Mouse (Mus musculus) liver, embryonic 16.5 days (tissue): ENCODE measurements at regions not wholly inside any gene's neighbourhood (a gene's known extent, or its start where the extent isn't known, plus 50 kb on each side); places are given as distances from the start of the nearest gene placed in this dataset.

Source experiments
- ATAC-seq: fragments of 200-750 bp; cut with Nextera tagmentation; 2 replicates; pipeline ENCODE4 v1.8.0; 2017; ENCODE audit warnings: low read depth, mild to moderate bottlenecking, moderate number of reproducible peaks, moderate library complexity
- H3K27ac ChIP-seq: fragments of 300-500 bp; sonication (generic); 2 replicates; pipeline ENCODE4 v1.5.1; 2014; ENCODE audit warnings: mild to moderate bottlenecking, low read length
- H3K27me3 ChIP-seq: fragments of 300-500 bp; sonication (generic); 2 replicates; pipeline ENCODE4 v1.6.1; 2014; ENCODE audit warnings: low read depth, low read length, mixed read lengths; ENCODE audit not compliant: control insufficient read depth, insufficient read depth
- H3K36me3 ChIP-seq: fragments of 300-500 bp; sonication (generic); 2 replicates; pipeline ENCODE4 v1.6.1; 2014; ENCODE audit warnings: mild to moderate bottlenecking; ENCODE audit not compliant: control insufficient read depth, insufficient read depth
- H3K4me1 ChIP-seq: fragments of 300-500 bp; sonication (generic); 2 replicates; pipeline ENCODE4 v1.6.1; 2014; ENCODE audit warnings: low read depth, low read length, mixed read lengths; ENCODE audit not compliant: control insufficient read depth
- H3K4me2 ChIP-seq: fragments of 300-500 bp; sonication (generic); 2 replicates; pipeline ENCODE4 v1.6.1; 2014; ENCODE audit warnings: low read depth, low read length, mixed read lengths
- H3K4me3 ChIP-seq: fragments of 300-500 bp; sonication (generic); 2 replicates; pipeline ENCODE4 v1.5.1; 2014; ENCODE audit warnings: low read depth, mild to moderate bottlenecking, low read length
- H3K9ac ChIP-seq: fragments of 300-500 bp; sonication (generic); 2 replicates; pipeline ENCODE4 v1.6.1; 2014; ENCODE audit warnings: low read depth, low read length
- H3K9me3 ChIP-seq: fragments of 300-500 bp; sonication (generic); replicated peaks from 2 replicates; pipeline ENCODE4 v1.6.1; 2016; ENCODE audit warnings: low read length; ENCODE audit not compliant: control insufficient read depth
- WGBS: fragments of 180-500 bp; shearing (Covaris S2); extraction: QIAGEN DNeasy Blood & Tissue Kit; methylation state at CpG from one replicate; pipeline ENCODE4 v1.1.7; 2014; ENCODE audit not compliant: insufficient replicate concordance; 5-methylcytosine and 5-hydroxymethylcytosine counted together

DNA sequence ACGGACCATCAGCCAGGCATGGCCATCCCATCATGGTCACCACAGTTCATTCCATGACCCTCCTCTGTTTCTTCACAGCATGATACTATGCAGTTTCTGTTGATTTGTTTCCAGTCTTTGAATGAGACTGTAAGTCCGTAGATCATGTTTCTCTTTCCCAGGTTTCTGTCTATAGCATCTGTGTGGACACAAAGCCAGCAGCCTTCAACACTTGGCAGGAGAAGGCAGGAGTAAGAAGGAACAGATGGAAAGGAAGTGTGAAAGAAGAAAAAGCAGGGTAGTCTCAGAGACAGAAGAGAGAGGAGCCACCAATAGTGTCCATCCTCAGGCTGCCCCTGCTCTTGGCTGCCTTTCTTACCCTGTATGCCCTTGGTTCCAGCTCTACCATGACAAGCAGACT is 136.6 kb downstream of the Sp3 start:
- Histone ChIP-seq H3K27ac (no peak overlapping the region), H3K4me2 (no peak overlapping the region), H3K9me3 (no peaks in the 10 kb centered on the region), H3K4me1 (no peaks in the 10 kb centered on the region), H3K4me3 (no peak overlapping the region), H3K9ac (no peak overlapping the region), H3K27me3 (no peaks in the 10 kb centered on the region), H3K36me3 (no peaks in the 10 kb centered on the region)
- no peak for ATAC-seq
- WGBS: 73% methylated on average over 2 of the region's 2 CpGs

DNA sequence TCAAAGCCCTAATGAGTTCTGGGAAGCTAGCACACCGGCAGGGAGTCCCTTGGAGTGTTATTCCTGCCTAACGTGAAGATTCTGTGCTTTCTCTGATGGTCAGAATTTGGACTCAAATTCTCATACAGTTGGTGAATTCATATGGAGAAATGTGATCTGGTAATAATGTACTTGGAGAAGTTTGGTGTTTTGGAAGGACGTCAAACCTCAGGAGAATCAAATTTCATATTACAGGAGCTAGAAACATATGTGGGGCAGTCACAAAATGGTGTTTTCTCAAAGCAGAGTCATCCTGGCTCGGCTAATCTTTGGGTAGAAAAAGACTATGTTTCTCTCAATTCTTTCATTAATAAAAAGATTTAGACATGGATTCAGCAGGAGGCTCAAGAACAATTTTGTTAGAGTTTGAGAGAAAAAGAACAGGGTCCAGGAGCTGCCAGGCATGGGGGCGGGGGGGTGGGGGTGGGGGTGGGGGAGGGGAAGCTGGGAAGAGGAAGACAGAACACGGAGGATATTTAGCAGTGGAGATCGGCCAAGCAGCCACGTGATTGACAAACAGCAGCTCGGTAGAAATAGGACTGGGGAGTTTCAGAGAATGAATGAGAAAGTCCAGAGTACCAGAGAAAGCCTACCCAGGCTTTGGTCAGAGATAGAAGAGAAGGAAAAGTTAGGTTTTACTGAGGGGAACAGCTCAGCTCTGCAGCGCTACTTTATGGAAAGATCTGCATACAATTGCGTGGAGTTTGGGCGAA is 130.6 kb downstream of the Sp3 start:
- WGBS: 34% methylated on average over 12 of the region's 12 CpGs
- no peak overlapping the region for H3K4me2 ChIP-seq

DNA sequence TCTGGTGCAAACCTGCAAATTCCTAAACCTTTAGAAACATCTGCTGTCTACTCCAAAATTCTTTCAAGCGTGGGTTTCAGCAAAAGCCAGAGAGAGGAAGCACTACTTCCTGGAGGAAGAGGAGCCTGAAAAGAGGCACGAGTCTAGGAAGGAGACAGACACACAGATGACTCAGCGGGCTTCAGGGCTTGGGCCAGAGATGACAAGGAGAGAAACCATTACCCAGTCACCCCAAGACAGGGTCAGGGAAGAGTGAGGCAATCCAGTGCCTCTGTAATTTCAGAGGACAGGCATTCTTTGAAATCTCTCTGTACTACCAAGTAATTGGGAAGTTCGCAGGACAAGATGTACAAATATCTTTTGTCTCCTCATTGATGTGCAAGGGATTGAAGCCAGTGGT is 127.7 kb downstream of the Sp3 start:
- no peaks in the 10 kb centered on the region for H3K27me3 ChIP-seq
- 31% methylated on average over 4 of the region's 4 CpGs for WGBS
- H3K4me3 ChIP-seq: no peak overlapping the region
- H3K9me3 ChIP-seq: no peaks in the 10 kb centered on the region
- no peak overlapping the region for H3K27ac ChIP-seq
- no peak overlapping the region for H3K4me2 ChIP-seq
- no peak overlapping the region for H3K9ac ChIP-seq
- no peaks in the 10 kb centered on the region for H3K36me3 ChIP-seq
- no peak for ATAC-seq
- H3K4me1 ChIP-seq: no peaks in the 10 kb centered on the region; the same call in 1 of the 2 replicates

More for the DNA sequence above, 130.6 kb downstream of the Sp3 start:
- Histone ChIP-seq H3K27ac (no peak overlapping the region), H3K4me3 (no peak overlapping the region), H3K9ac (no peak overlapping the region), H3K4me1 (no peaks in the 10 kb centered on the region; the same call in 1 of the 2 replicates), H3K9me3 (no peaks in the 10 kb centered on the region), H3K36me3 (no peaks in the 10 kb centered on the region), H3K27me3 (no peaks in the 10 kb centered on the region)
- ATAC-seq: no peak

DNA sequence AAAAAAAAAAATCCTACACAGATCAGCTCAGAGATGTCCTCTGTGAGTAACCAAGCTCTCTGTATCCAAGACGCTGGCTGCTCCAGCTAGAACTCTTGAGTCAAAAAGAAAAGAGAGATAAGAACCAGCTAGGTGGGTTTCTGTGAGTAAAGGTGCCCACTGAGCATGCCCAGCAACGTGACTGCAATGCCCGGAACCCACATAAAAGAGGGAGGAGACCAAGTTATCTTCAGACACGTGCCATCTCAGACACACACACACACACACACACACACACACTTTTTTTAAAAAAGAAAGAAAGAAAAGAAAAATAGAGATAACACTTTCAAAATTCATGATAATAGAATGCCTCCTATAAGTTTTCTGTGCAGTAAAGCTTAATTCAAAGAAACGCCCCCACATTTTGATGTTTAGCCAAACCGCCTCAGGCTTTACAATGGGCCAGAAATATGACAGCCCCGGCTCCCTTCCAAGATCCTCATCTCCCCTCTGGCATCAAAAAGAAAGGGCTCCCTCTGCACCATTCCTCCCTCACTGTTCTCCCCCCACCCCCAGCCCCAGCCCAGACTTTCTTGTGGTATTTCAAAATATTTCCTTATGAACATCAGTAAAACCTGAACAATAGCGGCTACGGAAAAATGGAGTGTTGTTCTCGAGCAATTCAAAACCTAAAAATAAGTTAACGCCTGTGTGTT is 124.8 kb downstream of the Sp3 start:
- no peaks in the 10 kb centered on the region for H3K27me3 ChIP-seq
- ATAC-seq: no peak
- no peak overlapping the region for H3K27ac ChIP-seq
- H3K4me1 ChIP-seq: no peaks in the 10 kb centered on the region
- 62% methylated on average over 11 of the region's 11 CpGs for WGBS
- no peaks in the 10 kb centered on the region for H3K36me3 ChIP-seq
- no peak overlapping the region for H3K4me3 ChIP-seq
- no peaks in the 10 kb centered on the region for H3K9me3 ChIP-seq
- H3K9ac ChIP-seq: no peak overlapping the region
- no peak overlapping the region for H3K4me2 ChIP-seq

DNA sequence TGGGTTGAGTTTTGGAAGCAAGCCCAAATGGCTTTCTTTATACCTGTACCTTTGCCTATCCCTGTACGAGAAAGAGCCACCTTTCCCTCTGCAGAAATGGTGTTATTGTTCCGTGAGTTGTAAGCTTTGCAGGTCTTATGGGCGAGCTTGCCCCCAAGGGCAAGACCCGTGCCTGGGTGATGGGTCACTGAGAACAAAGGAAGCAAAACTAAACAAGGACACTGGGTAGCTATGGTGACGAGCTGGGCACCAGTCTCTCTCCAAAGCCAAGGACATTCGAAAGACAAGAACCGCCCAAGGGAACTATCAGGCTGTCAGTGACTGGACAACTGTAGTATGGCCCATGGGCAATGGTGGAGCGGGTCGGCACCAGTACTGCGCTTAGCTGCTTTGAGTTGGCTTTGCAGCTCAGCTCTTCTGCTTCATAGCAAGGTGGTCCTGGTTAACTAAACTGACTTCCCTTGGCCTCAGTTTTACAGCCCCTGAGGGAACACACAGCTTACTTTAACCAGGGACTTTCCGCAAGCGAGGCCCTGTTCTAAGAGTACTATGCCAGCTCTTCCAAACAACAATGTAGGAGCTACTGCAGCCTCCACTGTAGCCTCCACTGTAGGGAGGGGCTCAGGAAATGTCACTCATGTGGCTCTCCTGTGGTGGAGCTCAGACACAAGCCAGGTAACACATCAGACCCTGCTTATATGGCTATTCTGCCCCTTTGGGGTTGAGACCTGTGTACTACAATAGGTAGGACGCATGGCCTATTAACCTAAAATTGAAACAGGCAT is 124.1 kb downstream of the Sp3 start:
- H3K36me3 ChIP-seq: no peaks in the 10 kb centered on the region
- no peak overlapping the region for H3K4me3 ChIP-seq
- H3K27me3 ChIP-seq: no peaks in the 10 kb centered on the region
- H3K9me3 ChIP-seq: no peaks in the 10 kb centered on the region
- H3K4me1 ChIP-seq: no peaks in the 10 kb centered on the region
- ATAC-seq: no peak
- no peak overlapping the region for H3K27ac ChIP-seq
- H3K9ac ChIP-seq: no peak overlapping the region
- H3K4me2 ChIP-seq: no peak overlapping the region
- 69% methylated on average over 13 of the region's 13 CpGs for WGBS

DNA sequence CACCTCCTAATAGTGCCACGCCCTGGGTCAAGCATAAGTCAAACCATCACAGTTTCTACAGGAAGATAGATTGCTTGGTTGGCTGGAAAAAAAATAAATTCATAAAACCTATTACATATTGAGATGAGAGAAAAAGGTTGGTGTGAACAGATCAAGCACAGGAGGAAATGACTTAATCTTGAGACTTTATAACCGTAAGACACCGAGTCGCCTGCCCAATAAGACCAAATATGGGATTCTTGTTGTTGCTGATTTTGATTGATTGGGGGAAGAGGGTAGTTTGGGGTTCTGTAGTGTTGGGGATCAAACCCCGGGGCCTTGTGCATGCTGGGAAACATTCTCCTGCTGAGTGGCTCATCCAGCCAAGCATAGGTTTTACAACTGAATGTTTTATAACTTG is 122.9 kb downstream of the Sp3 start:
- H3K4me1 ChIP-seq: no peaks in the 10 kb centered on the region
- WGBS: 80% methylated on average over 5 of the region's 5 CpGs
- no peak for ATAC-seq

DNA sequence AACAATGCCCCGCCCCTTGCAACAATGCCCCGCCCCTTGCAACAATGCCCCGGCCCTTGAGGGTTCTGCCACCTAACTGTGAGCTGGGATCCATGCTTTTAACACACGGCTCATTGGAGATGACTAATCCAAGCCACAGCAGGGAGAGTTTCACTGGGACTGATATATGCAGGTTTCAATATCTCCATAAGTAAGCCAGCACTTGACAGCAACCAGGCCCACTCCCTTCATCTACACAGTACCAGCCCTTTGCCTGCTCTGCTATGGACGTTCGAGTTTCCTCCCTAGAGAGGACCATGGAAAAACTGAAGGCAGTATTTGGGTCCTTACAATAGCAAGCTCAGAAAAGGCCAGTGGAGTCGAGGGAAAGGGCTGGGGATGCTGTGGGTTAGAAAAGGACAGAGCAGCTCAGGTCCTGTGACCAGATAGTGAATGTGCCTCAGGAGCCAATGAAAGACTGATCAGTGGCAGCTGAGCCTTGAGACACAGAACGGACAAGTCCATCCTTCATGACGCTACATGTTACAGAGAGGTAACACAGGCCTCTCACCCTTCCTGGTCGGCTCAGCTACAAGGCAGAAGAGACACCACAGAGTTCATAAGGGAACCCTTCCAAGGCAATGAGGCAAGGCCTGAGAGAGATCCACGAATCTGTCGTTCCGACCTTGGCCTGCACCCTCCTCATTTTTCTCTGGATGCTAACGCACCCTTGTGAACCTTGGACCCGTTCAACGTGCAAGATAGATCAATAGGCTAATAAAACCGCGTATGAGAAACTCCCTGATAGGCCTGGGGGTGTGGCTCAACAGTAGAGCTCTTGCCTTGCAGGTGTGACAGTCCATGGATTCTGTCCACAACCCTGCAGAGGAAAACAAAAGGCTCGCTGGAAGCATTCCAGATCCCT is 114.5 kb downstream of the Sp3 start:
- H3K27ac ChIP-seq: no peak overlapping the region
- H3K4me2 ChIP-seq: no peak overlapping the region
- no peak for ATAC-seq
- H3K4me3 ChIP-seq: no peak overlapping the region
- no peaks in the 10 kb centered on the region for H3K9me3 ChIP-seq
- no peak overlapping the region for H3K9ac ChIP-seq
- no peaks in the 10 kb centered on the region for H3K27me3 ChIP-seq
- no peaks in the 10 kb centered on the region for H3K36me3 ChIP-seq
- 53% methylated on average over 19 of the region's 19 CpGs for WGBS
- H3K4me1 ChIP-seq: no peaks in the 10 kb centered on the region

More for the DNA sequence above, 122.9 kb downstream of the Sp3 start:
- Histone ChIP-seq H3K4me2 (no peak overlapping the region), H3K9me3 (no peaks in the 10 kb centered on the region), H3K27me3 (no peaks in the 10 kb centered on the region), H3K36me3 (no peaks in the 10 kb centered on the region), H3K27ac (no peak overlapping the region), H3K4me3 (no peak overlapping the region), H3K9ac (no peak overlapping the region)

DNA sequence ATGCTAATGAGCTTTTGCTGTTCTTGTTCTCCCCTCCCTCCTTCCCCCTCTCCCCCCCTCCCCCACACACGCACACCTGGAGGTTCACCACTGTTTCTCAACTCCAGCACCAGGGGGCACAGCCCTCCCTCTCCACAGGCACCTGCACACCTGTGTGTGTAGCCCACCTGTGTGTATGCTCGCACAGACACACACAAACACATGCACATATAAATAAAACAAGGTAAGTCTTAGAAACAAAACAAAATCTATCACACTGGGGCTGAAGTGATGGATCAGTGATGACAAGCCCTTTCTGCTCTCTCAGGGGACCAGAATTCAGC is 113.9 kb downstream of the Sp3 start:
- no peak for ATAC-seq
- no peaks in the 10 kb centered on the region for H3K4me1 ChIP-seq
- no peaks in the 10 kb centered on the region for H3K27me3 ChIP-seq
- 58% methylated on average over 2 of the region's 2 CpGs for WGBS
- no peaks in the 10 kb centered on the region for H3K36me3 ChIP-seq
- H3K9ac ChIP-seq: no peak overlapping the region
- H3K4me2 ChIP-seq: no peak overlapping the region
- H3K4me3 ChIP-seq: no peak overlapping the region
- no peak overlapping the region for H3K27ac ChIP-seq
- no peaks in the 10 kb centered on the region for H3K9me3 ChIP-seq
